Mouse (Mus musculus): Measurements from ENCODE around the gene Erf.

- no peak for TF ChIP-seq CTCF (IDR thresholded peaks at IDR 0.05; ENCODE audit: low read depth, low read length)
- TF ChIP-seq EP300 (IDR thresholded peaks at IDR 0.05; ENCODE audit: insufficient read depth, low read depth, low read length): no peak
- TF ChIP-seq POLR2A (IDR thresholded peaks at IDR 0.05; ENCODE audit: insufficient read depth, low read length): no peak
Measured at GRCm38 (mm10) chr7:25293191-25293739, 42.7 kb upstream of the Erf start.
